Mouse (Mus musculus): ENCODE measurements around the gene Ehd3. TPM values are rescaled to one million over a fixed set of nuclear protein-coding genes. Genes with fewer than 3 reads are reported as not detected.

The Ehd3 gene
- 97.0 TPM for polyA plus RNA-seq (2017; shearing (Covaris generic))

DNA sequence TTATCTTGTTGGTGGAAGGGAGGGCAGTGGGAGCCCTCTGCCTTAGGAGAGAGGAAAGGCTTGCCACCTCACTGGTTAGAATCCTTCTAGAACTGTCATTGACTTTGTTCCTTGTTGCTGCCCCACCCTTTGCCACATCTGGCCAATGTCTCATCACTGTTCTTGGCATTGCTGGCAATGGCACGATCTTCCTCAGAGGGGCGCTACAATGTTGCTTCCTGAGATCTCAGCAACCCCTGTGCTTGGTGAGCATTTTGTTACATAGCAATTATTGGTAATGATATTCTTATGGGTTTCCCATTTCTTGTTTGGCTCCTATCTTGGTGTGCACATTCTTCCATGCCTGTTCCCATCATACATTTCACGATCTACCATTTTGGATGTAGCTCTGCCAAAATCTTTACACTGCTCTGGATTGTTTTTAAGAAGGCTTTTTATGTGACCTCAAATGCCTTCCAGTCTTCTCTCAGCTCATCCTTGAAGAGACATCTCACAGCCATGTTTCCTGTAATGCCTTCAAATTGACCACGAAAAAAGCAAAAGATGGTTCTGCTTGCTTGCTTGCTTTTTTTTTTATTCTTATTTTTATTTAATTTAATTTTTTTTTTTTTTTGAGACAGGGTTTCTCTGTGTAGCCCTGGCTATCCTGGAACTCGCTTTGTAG, at the start of gene Ehd3:
Gene Ehd3, plus strand, starts transcription at position 614 of the 664 bp plus-strand sequence.

Other genes starting within 250 kb of the Ehd3 start
- 1.00 TPM for gene Galnt14, start 93.7 kb upstream of the Ehd3 start, polyA plus RNA-seq (2017; shearing (Covaris generic))
- 63.8 TPM for gene Xdh, start 146.1 kb downstream of the Ehd3 start, polyA plus RNA-seq (2017; shearing (Covaris generic))
- not detected for gene Srd5a2, start 243.8 kb downstream of the Ehd3 start, polyA plus RNA-seq (2017; shearing (Covaris generic))